ENCODE assay signal across 8 mouse cellular contexts in genomic region chr7:100893249-100894056, GRCm38 (mm10). TPM values are rescaled to one million over a fixed set of nuclear protein-coding genes. Genes with fewer than 3 reads are reported as not detected.
DNase-seq lines count a peak whose midpoint lies in the region; ATAC-seq and TF ChIP-seq lines count a peak whose summit lies in the region.

No protein-coding gene starts in this region.

- H3K4me1 ChIP-seq in hindbrain, embryonic 11.5 days (replicated peaks; ENCODE audit: control insufficient read depth, insufficient read depth, low read length) = peaks cover 14% of the 10 kb centered on the region
- peaks cover 5% of the 10 kb centered on the region for H3K4me1 ChIP-seq in lung, postnatal 0 days (ENCODE audit: insufficient read depth, low read depth, low read length)
- peaks cover 29% of the 10 kb centered on the region for H3K4me1 ChIP-seq in stomach, embryonic 15.5 days

- ATAC-seq in hindbrain, embryonic 11.5 days (ENCODE audit: low FRiP score) = peak; percentile 47
- peak; percentile 16 for ATAC-seq in lung, postnatal 0 days
- no peak for ATAC-seq in stomach, embryonic 15.5 days (ENCODE audit: insufficient read depth, low FRiP score, low read depth)
- no peak for ATAC-seq in monocyte, adult 5-6 weeks (replicated peaks; ENCODE audit: insufficient number of reproducible peaks, low FRiP score, low TSS enrichment, poor library complexity, severe bottlenecking)

- H3K9ac ChIP-seq in hindbrain, embryonic 11.5 days (ENCODE audit: low read depth, low read length) = peak overlapping the region; percentile 31; the same call in 1 of the 2 replicates
- no peak overlapping the region for H3K9ac ChIP-seq in lung, postnatal 0 days (replicated peaks; ENCODE audit: low read depth)
- H3K9ac ChIP-seq in stomach, embryonic 15.5 days = no peak overlapping the region

- TF ChIP-seq EP300 in lung, postnatal 0 days (IDR thresholded peaks at IDR 0.05) = no peak

- TF ChIP-seq CTCF in gastrocnemius, adult 2 months (IDR thresholded peaks at IDR 0.05) = no peak
- TF ChIP-seq CTCF in lung, postnatal 0 days (IDR thresholded peaks at IDR 0.05) = no peak

- H3K27me3 ChIP-seq in hindbrain, embryonic 11.5 days (ENCODE audit: control insufficient read depth, insufficient read depth, low read length) = no peaks in the 10 kb centered on the region
- H3K27me3 ChIP-seq in lung, postnatal 0 days (replicated peaks; ENCODE audit: insufficient read depth, low read length) = no peaks in the 10 kb centered on the region
- H3K27me3 ChIP-seq in stomach, embryonic 15.5 days (replicated peaks) = no peaks in the 10 kb centered on the region

- intact Hi-C loops in gastrocnemius, adult 2 months (cut with DNase I) = no loop called here
- intact Hi-C loops in gastrocnemius, postnatal 36 days (cut with DNase I) = no loop called here

- peak; percentile 60 for DNase-seq in gastrocnemius, adult 2 months
- no peak for DNase-seq in gastrocnemius, postnatal 36 days
- DNase-seq in testis, postnatal 10 days (ENCODE audit: low spot score) = peak; percentile 79
- DNase-seq in testis, postnatal 14 days (ENCODE audit: low spot score) = no peak
- DNase-seq in hindbrain, embryonic 11.5 days (ENCODE audit: low spot score) = peak; percentile 31
- DNase-seq in lung, postnatal 0 days (ENCODE audit: low spot score) = no peak

- no peaks in the 10 kb centered on the region for H3K36me3 ChIP-seq in hindbrain, embryonic 11.5 days (ENCODE audit: control insufficient read depth, insufficient read depth, low read length)
- H3K36me3 ChIP-seq in lung, postnatal 0 days (ENCODE audit: insufficient read depth, low read length) = peaks cover 12% of the 10 kb centered on the region
- H3K36me3 ChIP-seq in stomach, embryonic 15.5 days = peaks cover 12% of the 10 kb centered on the region

- H3K4me3 ChIP-seq in gastrocnemius, adult 2 months = peak overlapping the region; percentile 81
- H3K4me3 ChIP-seq in hindbrain, embryonic 11.5 days (ENCODE audit: low read depth, low read length) = peak overlapping the region; percentile 47; the same call in 1 of the 2 replicates
- H3K4me3 ChIP-seq in lung, postnatal 0 days (ENCODE audit: low read depth, low read length) = no peak overlapping the region
- peak overlapping the region; percentile 46; the same call in 1 of the 2 replicates for H3K4me3 ChIP-seq in stomach, embryonic 15.5 days (replicated peaks)

- H3K27ac ChIP-seq in gastrocnemius, adult 2 months = peak overlapping the region; percentile 88
- no peak overlapping the region for H3K27ac ChIP-seq in hindbrain, embryonic 11.5 days (ENCODE audit: low read depth, low read length)
- no peak overlapping the region for H3K27ac ChIP-seq in lung, postnatal 0 days (ENCODE audit: low read length)
- no peak overlapping the region for H3K27ac ChIP-seq in stomach, embryonic 15.5 days

- H3K9me3 ChIP-seq in hindbrain, embryonic 11.5 days (ENCODE audit: control insufficient read depth, low read length) = no peaks in the 10 kb centered on the region
- no peaks in the 10 kb centered on the region for H3K9me3 ChIP-seq in lung, postnatal 0 days (ENCODE audit: low read length)
- H3K9me3 ChIP-seq in stomach, embryonic 15.5 days = no peaks in the 10 kb centered on the region

- 46% methylated on average over 20 of the region's 20 CpGs for WGBS in hindbrain, embryonic 11.5 days
- WGBS in lung, postnatal 0 days = 37% methylated on average over 20 of the region's 20 CpGs
- WGBS in stomach, embryonic 15.5 days = 59% methylated on average over 20 of the region's 20 CpGs

- H3K4me2 ChIP-seq in hindbrain, embryonic 11.5 days (replicated peaks; ENCODE audit: low read depth, low read length) = peak overlapping the region; percentile 94
- H3K4me2 ChIP-seq in lung, postnatal 0 days (replicated peaks; ENCODE audit: low read depth, low read length) = no peak overlapping the region
- H3K4me2 ChIP-seq in stomach, embryonic 15.5 days = peak overlapping the region; percentile 88; the same call in 1 of the 2 replicates

RNA-seq across cellular contexts. Expression of gene Relt, which starts 30.2 kb away (rescaled TPM):
- 10 to 100 TPM in 1 of 2 experiments, 1 to 10 TPM in 1; 9.5 to 19.8 TPM for total RNA-seq in gastrocnemius, adult 2 months (2021)
- total RNA-seq in gastrocnemius, postnatal 36 days (2021) = 10 to 100 TPM in 1 of 2 experiments, 1 to 10 TPM in 1; 5.3 to 12.2 TPM
- 1.4 and 2.0 TPM in 2 replicates for polyA plus RNA-seq in hindbrain, embryonic 11.5 days (2014; fragmentation: Nextera tagmentation; extraction: Ambion mirVana)
- 2.8 and 3.8 TPM in 2 replicates for polyA plus RNA-seq in lung, postnatal 0 days (2015; fragmentation: Nextera tagmentation; extraction: Ambion mirVana)
- polyA plus RNA-seq in stomach, embryonic 15.5 days (2015; fragmentation: Nextera tagmentation; extraction: Ambion mirVana) = 3.2 and 4.1 TPM in 2 replicates
- total RNA-seq in monocyte, adult 5-6 weeks (2017) = 22.5 to 31.8 TPM (median 26.4 TPM) in 3 replicates

RNA-seq across cellular contexts. Expression of gene Arhgef17, which starts 38.5 kb away (rescaled TPM):
- 10 to 100 TPM; 20.9 to 33.3 TPM for total RNA-seq in gastrocnemius, adult 2 months (2021)
- total RNA-seq in gastrocnemius, postnatal 36 days (2021) = 10 to 100 TPM; 19.3 to 19.6 TPM
- 6.3 and 8.3 TPM in 2 replicates for polyA plus RNA-seq in hindbrain, embryonic 11.5 days (2014; fragmentation: Nextera tagmentation; extraction: Ambion mirVana)
- polyA plus RNA-seq in lung, postnatal 0 days (2015; fragmentation: Nextera tagmentation; extraction: Ambion mirVana) = 5.8 and 7.0 TPM in 2 replicates
- polyA plus RNA-seq in stomach, embryonic 15.5 days (2015; fragmentation: Nextera tagmentation; extraction: Ambion mirVana) = 6.2 and 7.9 TPM in 2 replicates
- 0.10 to 0.29 TPM in 2 of 3 replicates, not detected in the other for total RNA-seq in monocyte, adult 5-6 weeks (2017)

Comparison
In these comparisons a context has a peak if more than half of its experiments do, and no peak if none do; other contexts are left out.
1. DNase-seq: peak in gastrocnemius, adult 2 months (single experiment), testis, postnatal 10 days (single experiment) and hindbrain, embryonic 11.5 days (single experiment); none in gastrocnemius, postnatal 36 days (0 of 2), testis, postnatal 14 days (single experiment) and lung, postnatal 0 days (single experiment).
2. ATAC-seq: peak in hindbrain, embryonic 11.5 days (single experiment) and lung, postnatal 0 days (single experiment); none in stomach, embryonic 15.5 days (single experiment) and monocyte, adult 5-6 weeks (single experiment).
3. RNA of gene Arhgef17, which starts 38.5 kb away (total RNA-seq): 20.9 to 33.3 TPM in gastrocnemius, adult 2 months and 19.3 to 19.6 TPM in gastrocnemius, postnatal 36 days; 0.10 to 0.29 TPM in monocyte, adult 5-6 weeks; every median in the first group is over 10 times any median in the second.